Mouse (Mus musculus) cortical plate, adult 2 months (tissue): Measurements from ENCODE around the gene Gng4.

Source experiments
- CTCF ChIP-seq: fragments of 200-500 bp; IDR thresholded peaks from 2 replicates; pipeline ENCODE4 v1.5.1; 2011; ENCODE audit warnings: mild to moderate bottlenecking, control low read depth, low read length; ENCODE audit not compliant: insufficient read depth; ENCODE audit errors: extremely low read depth
- POLR2A ChIP-seq: fragments of 200-500 bp; IDR thresholded peaks from 2 replicates; pipeline ENCODE4 v1.6.1; 2011; ENCODE audit warnings: mild to moderate bottlenecking, low read length, control low read depth; ENCODE audit not compliant: insufficient read depth; ENCODE audit errors: extremely low read depth

DNA sequence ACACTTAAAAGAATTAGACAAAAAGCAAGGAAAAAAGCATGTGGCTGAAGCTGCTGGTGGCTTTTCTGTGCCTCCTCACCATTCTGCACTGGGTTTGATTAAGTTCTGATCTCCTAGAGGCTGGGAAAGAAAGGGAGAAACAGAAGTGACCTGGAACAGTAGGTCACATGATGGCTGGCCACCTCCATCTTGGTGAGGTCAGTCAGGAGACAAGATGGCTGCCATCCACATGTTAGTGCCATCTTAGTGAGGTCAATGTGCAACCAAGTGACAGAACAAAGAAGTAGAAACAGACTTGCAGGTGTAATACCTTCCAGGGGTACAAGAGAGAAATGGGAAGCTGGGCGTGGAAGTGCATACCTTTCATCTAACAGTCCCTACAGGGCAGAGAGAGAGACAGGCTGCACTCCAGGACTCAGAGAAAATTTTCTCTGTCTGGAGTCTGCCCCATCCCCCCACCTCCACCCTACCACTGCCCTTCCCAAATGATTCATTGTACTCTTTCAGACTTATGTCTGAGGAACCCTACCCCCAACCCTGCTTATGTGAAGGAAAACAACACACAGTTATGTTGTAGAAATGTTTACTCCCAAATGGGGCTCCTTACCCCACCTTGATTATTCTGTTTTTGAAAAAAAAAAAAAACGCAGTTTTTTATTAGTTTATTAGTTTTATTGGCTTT lies 83.4 kb downstream of the Gng4 start:
- TF ChIP-seq POLR2A, result no peak
- TF ChIP-seq CTCF, result no peak
